Mouse (Mus musculus) brown adipose tissue, adult 24 weeks (tissue): ENCODE measurements around the gene Glyctk. TPM values are rescaled to one million over a fixed set of nuclear protein-coding genes. Genes with fewer than 3 reads are reported as not detected.
A peak's percentile ranks its signal among the peaks of the same experiment; 100 is the strongest.

Experiments used
- H3K27ac ChIP-seq: fragments of 200-500 bp; replicated peaks from 2 replicates; pipeline ENCODE4 v1.5.1; 2012; ENCODE audit warnings: low read depth, mild to moderate bottlenecking, low read length
- H3K4me1 ChIP-seq: fragments of 200-500 bp; 2 replicates; pipeline ENCODE4 v1.6.1; 2012; ENCODE audit warnings: low read length, mixed read lengths; ENCODE audit not compliant: control insufficient read depth, insufficient read depth, insufficient read length
- H3K4me3 ChIP-seq: fragments of 200-500 bp; 2 replicates; pipeline ENCODE4 v1.5.1; 2012; ENCODE audit warnings: low read depth, mild to moderate bottlenecking, low read length, moderate library complexity; ENCODE audit not compliant: insufficient read depth
- polyA plus RNA-seq: library from polyadenylated mRNA; stranded (reverse); fragments of >200 nt; gene quantifications from 2 replicates; pipeline ENCODE4 v1.2.4, GENCODE M21; 2012; ENCODE audit not compliant: missing spikeins, insufficient read depth, insufficient read length

Glyctk gene
- polyA plus RNA-seq = 1.3 and 2.2 TPM in 2 replicates

GRCm38 (mm10) chr9:106158037-106158491 is at the start of gene Glyctk:
Gene Glyctk, minus strand, starts transcription at chr9:106158138.
- peak within 1 kb of the TSS; percentile 82 for H3K27ac ChIP-seq
- H3K4me3 ChIP-seq = no peak within 1 kb of the TSS
- peaks cover 9% of the 10 kb centered on the region; the same call in 1 of the 2 replicates for H3K4me1 ChIP-seq

GRCm38 (mm10) chr9:106206515-106206914 is 48.6 kb upstream of the Glyctk start:
- H3K27ac ChIP-seq = no peak overlapping the region
- no peak overlapping the region for H3K4me3 ChIP-seq
- peaks cover 25% of the 10 kb centered on the region for H3K4me1 ChIP-seq

GRCm38 (mm10) chr9:106205713-106206290 is 47.9 kb upstream of the Glyctk start:
- no peak overlapping the region for H3K27ac ChIP-seq
- H3K4me3 ChIP-seq = no peak overlapping the region
- H3K4me1 ChIP-seq = peaks cover 25% of the 10 kb centered on the region

- Histone ChIP-seq H3K27ac (no peak overlapping the region), H3K4me3 (peak overlapping the region; percentile 82), H3K4me1 (peaks cover 29% of the 10 kb centered on the region)
These were observed 46.3 kb upstream of the Glyctk start for GRCm38 (mm10) chr9:106203990-106204851.

- H3K27ac ChIP-seq = peak within 1 kb of the TSS; percentile 72
These were observed 45.1 kb upstream of the Glyctk start, which contains the start of gene Twf2 for GRCm38 (mm10) chr9:106202819-106203636. Gene Twf2, plus strand, starts transcription at chr9:106203108.

GRCm38 (mm10) chr9:106201895-106202294 is 44.0 kb upstream of the Glyctk start:
- 0 out of 2 replicates have a peak overlapping the region, but pooled peaks have one; percentile 62 for H3K4me3 ChIP-seq
- peaks cover 35% of the 10 kb centered on the region for H3K4me1 ChIP-seq
- no peak overlapping the region for H3K27ac ChIP-seq

More at GRCm38 (mm10) chr9:106202819-106203636, 45.1 kb upstream of the Glyctk start, which contains the start of gene Twf2:
- peak within 1 kb of the TSS; percentile 82 for H3K4me3 ChIP-seq
- peaks cover 30% of the 10 kb centered on the region for H3K4me1 ChIP-seq

GRCm38 (mm10) chr9:106199535-106200272 is 41.8 kb upstream of the Glyctk start, which contains the start of gene Ppm1m:
Gene Ppm1m, minus strand, starts transcription at chr9:106199746.
- peaks cover 25% of the 10 kb centered on the region for H3K4me1 ChIP-seq
- peak within 1 kb of the TSS; percentile 74 for H3K27ac ChIP-seq
- peak within 1 kb of the TSS; percentile 83 for H3K4me3 ChIP-seq

- peaks cover 18% of the 10 kb centered on the region for H3K4me1 ChIP-seq
- peak overlapping the region; percentile 83 for H3K4me3 ChIP-seq
- H3K27ac ChIP-seq = peak overlapping the region; percentile 74
These were observed 41.1 kb upstream of the Glyctk start for GRCm38 (mm10) chr9:106198962-106199458.

- 0 out of 2 replicates have a peak overlapping the region, but pooled peaks have one; percentile 52 for H3K27ac ChIP-seq
- H3K4me1 ChIP-seq = peaks cover 15% of the 10 kb centered on the region
- peak overlapping the region; percentile 83; the same call in 1 of the 2 replicates for H3K4me3 ChIP-seq
These were observed 39.8 kb upstream of the Glyctk start for GRCm38 (mm10) chr9:106197732-106198131.

- no peak overlapping the region for H3K27ac ChIP-seq
- peaks cover 15% of the 10 kb centered on the region for H3K4me1 ChIP-seq
- no peak overlapping the region for H3K4me3 ChIP-seq
These were observed 39.3 kb upstream of the Glyctk start for GRCm38 (mm10) chr9:106197081-106197713.

- Histone ChIP-seq H3K27ac (no peak overlapping the region), H3K4me1 (peaks cover 15% of the 10 kb centered on the region), H3K4me3 (no peak overlapping the region)
These were observed 37.8 kb upstream of the Glyctk start for GRCm38 (mm10) chr9:106195693-106196092.

- Histone ChIP-seq H3K27ac (peak overlapping the region; percentile 46), H3K4me1 (peaks cover 9% of the 10 kb centered on the region), H3K4me3 (no peak overlapping the region)
These were observed 36.2 kb upstream of the Glyctk start for GRCm38 (mm10) chr9:106193930-106194807.

GRCm38 (mm10) chr9:106192998-106193397 is 35.1 kb upstream of the Glyctk start:
- Histone ChIP-seq H3K4me3 (no peak overlapping the region), H3K27ac (0 out of 2 replicates have a peak overlapping the region, but pooled peaks have one; percentile 5), H3K4me1 (peaks cover 7% of the 10 kb centered on the region)
